Mouse (Mus musculus) ES-Bruce4 (cell line): ENCODE results near the gene Nfya.

Experiments used
- CTCF ChIP-seq: IDR thresholded peaks from one replicate; pipeline ENCODE4 v1.8.1; 2011; ENCODE audit warnings: low read depth, low read length
- EP300 ChIP-seq: IDR thresholded peaks from 2 replicates; pipeline ENCODE4 v1.6.1; 2011; ENCODE audit warnings: low read depth, low read length; ENCODE audit not compliant: insufficient read depth
- POLR2A ChIP-seq: IDR thresholded peaks from one replicate; pipeline ENCODE4 v1.8.1; 2011; ENCODE audit warnings: low read length; ENCODE audit not compliant: insufficient read depth

GRCm38 (mm10) chr17:48347287-48347686 is 62.4 kb downstream of the Nfya start:
- TF ChIP-seq POLR2A, result no peak
- no peak for TF ChIP-seq CTCF
- TF ChIP-seq EP300, result no peak
